Mouse (Mus musculus) G1E (cell line): Measurements from ENCODE around the gene Hp. TPM values are rescaled to one million over a fixed set of nuclear protein-coding genes. Genes with fewer than 3 reads are reported as not detected.

ENCODE experiments used
- ATAC-seq: 2 replicates; pipeline ENCODE4 v1.8.0; 2016; ENCODE audit warnings: mild to moderate bottlenecking; ENCODE audit not compliant: insufficient number of reproducible peaks, poor library complexity, low FRiP score, severe bottlenecking; ENCODE audit errors: extremely low read depth
- DNase-seq: peaks from one replicate; pipeline ENCODE4 v3.0.0; 2012; ENCODE audit warnings: low spot score
- H3K27me3 ChIP-seq: 2 replicates; pipeline ENCODE4 v1.6.1; 2012; ENCODE audit warnings: mild to moderate bottlenecking, low read length, inconsistent platforms; ENCODE audit not compliant: insufficient read depth
- H3K36me3 ChIP-seq: replicated peaks from 2 replicates; pipeline ENCODE3; 2012; ENCODE audit warnings: mild to moderate bottlenecking, inconsistent platforms
- H3K4me1 ChIP-seq: 2 replicates; pipeline ENCODE4 v1.6.1; 2012; ENCODE audit warnings: low read depth, low read length, inconsistent platforms, mixed read lengths; ENCODE audit not compliant: insufficient read depth
- H3K4me3 ChIP-seq: 2 replicates; pipeline ENCODE4 v1.5.1; 2012; ENCODE audit warnings: low read depth, mild to moderate bottlenecking, inconsistent platforms, low read length, moderate library complexity, mixed read lengths
- H3K9me3 ChIP-seq: replicated peaks from 2 replicates; pipeline ENCODE4 v1.6.1; 2012; ENCODE audit warnings: inconsistent platforms
- CTCF ChIP-seq: IDR thresholded peaks from 2 replicates; pipeline ENCODE4 v1.5.1; 2012; ENCODE audit warnings: low read depth, low read length, inconsistent platforms, mixed read lengths
- GATA1 ChIP-seq: IDR thresholded peaks from 2 replicates; pipeline ENCODE4 v1.6.1; 2012; ENCODE audit warnings: borderline replicate concordance, low read length, inconsistent platforms, mixed read lengths
- GATA2 ChIP-seq: IDR thresholded peaks from 2 replicates; pipeline ENCODE4 v1.6.1; 2012; ENCODE audit warnings: low read depth, low read length, inconsistent platforms, borderline replicate concordance
- POLR2AphosphoS5 ChIP-seq: IDR thresholded peaks from 2 replicates; pipeline ENCODE4 v1.6.1; 2012; ENCODE audit warnings: low read depth, low read length, inconsistent platforms; ENCODE audit not compliant: insufficient replicate concordance
- TAL1 ChIP-seq: conservative IDR thresholded peaks from 2 replicates; pipeline ENCODE4 v1.6.1; 2012; ENCODE audit warnings: low read depth, low read length, inconsistent platforms, mixed read lengths
- polyA plus RNA-seq: library from polyadenylated mRNA; stranded (reverse); fragments of >175 nt; gene quantifications from 2 replicates; pipeline ENCODE4 v1.2.3, GENCODE M21; 2012
- total RNA-seq, 2 experiments: library from RNA; stranded (forward) in 1 of 2; stranded (reverse) in 1 of 2; fragments of 200-1000 nt in 1 of 2; fragments of >200 nt in 1 of 2; fragmentation: Nextera tagmentation in 1 of 2; gene quantifications; 2 replicates each; pipeline ENCODE4 v1.2.3; 2014 to 2017

The Hp gene
- total and polyA plus RNA-seq, 3 experiments, result 0.28 TPM; not detected in 2

DNA sequence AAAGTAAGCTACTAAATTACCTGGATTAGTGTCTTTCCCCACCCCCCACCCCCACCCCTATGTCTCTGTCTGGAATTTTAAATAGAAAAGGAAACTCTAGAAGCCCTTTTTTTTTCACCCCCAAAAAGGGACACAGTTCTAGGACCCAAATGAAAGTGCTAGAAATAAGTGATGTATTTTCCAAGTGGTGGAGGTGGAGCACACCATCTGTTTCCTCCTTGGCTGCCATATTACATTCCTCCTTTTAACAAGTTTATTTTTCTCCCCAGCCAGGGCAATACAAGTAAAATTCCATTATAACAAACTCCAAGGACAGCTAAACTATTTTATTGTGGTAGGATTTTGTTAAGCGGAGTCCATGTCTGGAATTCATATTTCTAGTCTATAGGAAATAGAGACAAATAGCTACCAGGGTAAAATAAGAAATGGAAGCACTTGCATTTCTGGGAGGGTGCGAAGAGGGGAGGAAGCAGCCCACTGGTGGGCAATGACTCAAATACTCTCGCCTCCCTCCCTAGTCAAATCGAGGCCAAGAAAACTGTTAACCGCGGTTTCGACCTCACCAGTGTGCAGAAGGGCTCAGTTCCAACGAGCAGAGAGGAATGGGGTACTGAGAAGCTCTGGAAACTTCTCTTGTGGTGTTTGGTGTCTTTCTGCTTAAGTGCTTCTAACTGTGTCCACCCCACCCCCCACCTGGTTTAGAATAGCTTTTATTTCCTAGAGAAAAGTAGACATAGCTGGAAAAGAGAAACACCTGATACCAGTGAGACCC is 36.0 kb downstream of the Hp start:
- TF ChIP-seq CTCF, result no peak
- no peak for TF ChIP-seq TAL1
- no peak for TF ChIP-seq GATA1
- TF ChIP-seq GATA2, result no peak
- TF ChIP-seq POLR2AphosphoS5, result no peak
- peaks cover 4% of the 10 kb centered on the region for H3K4me1 ChIP-seq
- ATAC-seq, result no peak
- DNase-seq, result no peak
- peaks cover 18% of the 10 kb centered on the region for H3K36me3 ChIP-seq
- no peaks in the 10 kb centered on the region for H3K27me3 ChIP-seq
- no peaks in the 10 kb centered on the region for H3K9me3 ChIP-seq
- H3K4me3 ChIP-seq, result no peak overlapping the region

DNA sequence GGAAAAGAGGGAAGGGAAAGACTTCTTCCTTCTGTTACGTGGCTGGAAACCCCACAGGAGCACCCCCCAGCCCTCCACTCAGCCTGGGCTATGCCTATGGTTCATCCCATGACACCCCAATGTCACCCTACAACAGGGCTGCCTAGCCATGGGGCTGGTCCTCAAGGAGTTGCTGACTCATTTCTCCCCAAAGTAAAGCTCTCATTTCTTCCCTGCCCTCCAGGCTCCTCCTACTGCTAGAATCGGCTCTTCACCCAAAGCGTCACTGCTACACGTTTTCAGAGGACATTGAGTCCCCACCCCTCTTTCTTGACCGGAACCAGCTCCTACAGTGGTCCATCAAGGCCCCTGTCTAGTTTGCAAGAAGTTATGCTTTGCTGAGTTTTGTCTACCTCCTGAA is 36.8 kb downstream of the Hp start:
- Histone ChIP-seq H3K36me3 (peaks cover 10% of the 10 kb centered on the region), H3K4me3 (no peak overlapping the region), H3K4me1 (peaks cover 4% of the 10 kb centered on the region), H3K9me3 (no peaks in the 10 kb centered on the region), H3K27me3 (no peaks in the 10 kb centered on the region)
- DNase-seq (no peak), ATAC-seq (peak; percentile 37; the same call in 1 of the 2 replicates)
- TF ChIP-seq GATA1, result no peak
- no peak for TF ChIP-seq GATA2
- TF ChIP-seq POLR2AphosphoS5, result no peak
- no peak for TF ChIP-seq TAL1
- no peak for TF ChIP-seq CTCF

DNA sequence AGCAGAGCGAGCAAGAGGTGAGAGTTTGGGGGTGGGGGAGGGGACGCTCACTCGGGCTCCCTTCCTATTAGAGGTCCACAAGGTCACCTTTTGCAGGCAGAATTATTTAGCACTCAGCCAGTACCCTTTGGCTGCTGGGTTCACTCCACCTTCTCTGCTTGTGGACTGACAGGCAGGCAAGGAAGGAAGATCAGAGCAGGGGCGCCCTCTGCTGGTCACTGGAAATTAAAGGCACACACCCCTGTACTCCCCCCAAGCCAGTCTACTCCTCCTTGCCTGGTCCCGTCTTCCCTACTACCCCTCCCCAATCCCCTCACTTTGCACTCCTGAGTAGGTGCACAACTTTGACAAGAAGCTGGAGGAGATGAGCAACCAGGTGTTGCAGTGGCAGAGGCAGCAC is 42.3 kb downstream of the Hp start:
- ATAC-seq (peak; percentile 38; the same call in 1 of the 2 replicates), DNase-seq (peak; percentile 64)
- Histone ChIP-seq H3K27me3 (no peaks in the 10 kb centered on the region), H3K9me3 (no peaks in the 10 kb centered on the region), H3K36me3 (no peaks in the 10 kb centered on the region), H3K4me3 (no peak overlapping the region), H3K4me1 (0 out of 2 replicates have a peak, but pooled peaks cover 3% of the 10 kb centered on the region)
- no peak for TF ChIP-seq TAL1
- TF ChIP-seq GATA2, result no peak
- TF ChIP-seq CTCF, result peak; percentile 49
- no peak for TF ChIP-seq GATA1
- TF ChIP-seq POLR2AphosphoS5, result no peak

DNA sequence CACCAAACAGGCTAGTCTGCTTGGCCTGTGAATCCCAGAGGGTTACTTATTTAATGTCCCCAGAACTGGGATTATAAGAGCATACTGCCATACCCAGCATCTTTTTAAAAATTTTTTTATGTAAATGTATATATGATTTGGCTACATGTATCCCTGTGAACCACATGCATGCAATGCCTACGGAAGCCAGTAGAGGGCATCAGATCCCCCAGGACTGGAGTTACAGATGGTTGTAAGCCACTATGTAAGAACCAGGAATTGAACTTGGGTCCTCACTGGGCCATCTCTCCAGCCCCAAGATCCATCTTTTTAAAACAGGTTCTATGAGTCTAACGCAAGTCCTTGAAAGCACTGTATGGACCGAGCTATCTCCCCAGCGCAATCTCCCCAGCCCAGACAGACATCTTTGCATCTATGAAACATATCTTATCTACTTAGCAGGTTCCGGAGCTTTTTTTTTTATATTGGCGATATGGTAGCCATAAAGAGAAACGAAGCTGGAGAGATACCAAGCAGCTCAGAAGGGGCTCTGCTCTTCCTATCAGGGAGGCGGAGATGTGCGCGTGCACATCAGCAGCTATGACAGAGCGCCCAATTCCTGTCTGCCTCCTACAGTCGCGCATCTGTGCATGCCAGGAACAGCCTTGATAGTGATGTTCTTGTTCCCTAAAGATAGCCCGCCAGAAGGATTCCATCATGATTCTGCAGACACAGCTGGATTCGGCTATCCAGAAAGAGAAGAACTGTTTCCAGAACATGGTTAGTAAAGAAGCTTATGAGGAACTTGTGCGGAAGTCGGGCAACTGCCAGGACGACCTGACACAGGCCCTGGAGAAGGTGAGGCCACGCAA is 43.6 kb downstream of the Hp start:
- no peak for TF ChIP-seq GATA1
- TF ChIP-seq CTCF, result peak; percentile 65
- DNase-seq, result no peak
- no peaks in the 10 kb centered on the region for H3K36me3 ChIP-seq
- H3K4me3 ChIP-seq, result no peak overlapping the region
- ATAC-seq, result no peak
- H3K27me3 ChIP-seq, result no peaks in the 10 kb centered on the region
- H3K4me1 ChIP-seq, result 0 out of 2 replicates have a peak, but pooled peaks cover 3% of the 10 kb centered on the region
- H3K9me3 ChIP-seq, result no peaks in the 10 kb centered on the region

Other genes with a start within 250 kb of the Hp start
- not detected in 2 replicates for gene Pmfbp1, start 85.1 kb downstream of the Hp start, total RNA-seq (2014; fragmentation: Nextera tagmentation)
- gene Pmfbp1, start 85.1 kb downstream of the Hp start, total RNA-seq (2017), result 0.05 TPM in 1 of 2 replicates, not detected in the other
- gene Pmfbp1, start 85.1 kb downstream of the Hp start, polyA plus RNA-seq, result not detected in 2 replicates
- gene Dhx38, start 13.3 kb downstream of the Hp start, total RNA-seq (2014; fragmentation: Nextera tagmentation), result 16.3 and 22.9 TPM in 2 replicates
- gene Dhx38, start 13.3 kb downstream of the Hp start, total RNA-seq (2017), result 36.1 and 37.5 TPM in 2 replicates
- gene Dhx38, start 13.3 kb downstream of the Hp start, polyA plus RNA-seq, result 26.8 and 34.1 TPM in 2 replicates
- 9.6 and 10.5 TPM in 2 replicates for gene Txnl4b, start 13.3 kb downstream of the Hp start, total RNA-seq (2014; fragmentation: Nextera tagmentation)
- 20.3 TPM in 2 replicates for gene Txnl4b, start 13.3 kb downstream of the Hp start, total RNA-seq (2017)
- gene Txnl4b, start 13.3 kb downstream of the Hp start, polyA plus RNA-seq, result 6.1 and 8.1 TPM in 2 replicates
- gene Dhodh, start 29.5 kb upstream of the Hp start, total RNA-seq (2014; fragmentation: Nextera tagmentation), result 22.6 and 24.6 TPM in 2 replicates
- gene Dhodh, start 29.5 kb upstream of the Hp start, total RNA-seq (2017), result 23.7 and 29.4 TPM in 2 replicates
- 110 and 117 TPM in 2 replicates for gene Dhodh, start 29.5 kb upstream of the Hp start, polyA plus RNA-seq
- 23.9 and 30.0 TPM in 2 replicates for gene Pkd1l3, start 35.3 kb upstream of the Hp start, total RNA-seq (2014; fragmentation: Nextera tagmentation)
- gene Pkd1l3, start 35.3 kb upstream of the Hp start, total RNA-seq (2017), result 7.0 and 11.2 TPM in 2 replicates
- 2.2 and 3.5 TPM in 2 replicates for gene Pkd1l3, start 35.3 kb upstream of the Hp start, polyA plus RNA-seq
- gene Ist1, start 114.1 kb upstream of the Hp start, total RNA-seq (2014; fragmentation: Nextera tagmentation), result 55.1 and 69.7 TPM in 2 replicates
- gene Ist1, start 114.1 kb upstream of the Hp start, total RNA-seq (2017), result 88.4 and 92.4 TPM in 2 replicates
- gene Ist1, start 114.1 kb upstream of the Hp start, polyA plus RNA-seq, result 23.4 and 25.8 TPM in 2 replicates
- 4.7 and 7.9 TPM in 2 replicates for gene Zfp821, start 126.4 kb upstream of the Hp start, total RNA-seq (2014; fragmentation: Nextera tagmentation)
- gene Zfp821, start 126.4 kb upstream of the Hp start, total RNA-seq (2017), result 10.4 and 12.0 TPM in 2 replicates
- 4.7 and 5.1 TPM in 2 replicates for gene Zfp821, start 126.4 kb upstream of the Hp start, polyA plus RNA-seq
- 27.6 and 29.5 TPM in 2 replicates for gene Atxn1l, start 158.6 kb upstream of the Hp start, total RNA-seq (2014; fragmentation: Nextera tagmentation)
- 18.4 and 20.7 TPM in 2 replicates for gene Atxn1l, start 158.6 kb upstream of the Hp start, total RNA-seq (2017)
- 33.4 and 36.8 TPM in 2 replicates for gene Atxn1l, start 158.6 kb upstream of the Hp start, polyA plus RNA-seq
- gene Ap1g1, start 199.4 kb upstream of the Hp start, total RNA-seq (2014; fragmentation: Nextera tagmentation), result 114 and 127 TPM in 2 replicates
- gene Ap1g1, start 199.4 kb upstream of the Hp start, total RNA-seq (2017), result 76.0 and 87.5 TPM in 2 replicates
- 49.3 and 73.7 TPM in 2 replicates for gene Ap1g1, start 199.4 kb upstream of the Hp start, polyA plus RNA-seq